Comparison of ENCODE assay signal across 8 mouse cellular contexts in the genomic region with DNA sequence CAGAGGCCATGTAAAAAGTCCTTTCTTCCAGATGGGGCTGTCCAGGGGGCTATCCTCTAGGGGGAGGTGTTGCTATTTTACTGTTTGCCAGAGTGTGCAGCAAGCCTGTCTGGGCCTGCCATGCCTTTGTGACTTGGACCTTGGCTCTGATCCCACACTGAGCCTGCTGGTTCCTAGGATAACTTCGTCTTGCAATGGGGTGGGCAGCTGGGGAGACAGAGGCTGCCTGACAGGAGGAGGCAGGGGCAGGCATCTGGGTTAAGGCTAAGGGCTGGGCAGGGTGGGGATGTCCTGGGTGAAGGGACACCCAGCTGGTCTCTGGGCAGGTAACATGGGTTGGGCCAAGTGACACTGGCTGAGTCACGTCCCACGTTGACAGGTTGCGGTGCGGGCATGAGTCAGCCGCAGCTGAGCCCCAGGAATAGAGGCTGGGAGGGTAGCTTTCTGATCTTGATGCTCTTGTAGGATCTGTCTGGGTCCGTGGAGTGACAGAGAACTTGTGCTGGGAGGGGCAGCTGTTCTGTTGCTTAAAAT. TPM values are rescaled to one million over a fixed set of nuclear protein-coding genes. Genes with fewer than 3 reads are reported as not detected.
DNase-seq lines count a peak whose midpoint lies in the region; ATAC-seq and TF ChIP-seq lines count a peak whose summit lies in the region.
"Had no signal": no experiment of that assay in that cellular context is flagged by ENCODE, and none has a peak within 500 bp of the region (broad histone marks: within the 10 kb centered on the region; RNA-seq: fewer than 3 reads in every experiment).

No protein-coding gene starts in this region.

- DNase-seq in right cerebral cortex, adult 18-20 months: peak; percentile 20
- no peak for DNase-seq in right cerebral cortex, postnatal 25 days
- peak; percentile 81 for DNase-seq in heart, postnatal 0 days (ENCODE audit: low spot score)
- peak; percentile 85 for DNase-seq in kidney, postnatal 10 days
- DNase-seq in midbrain, embryonic 14.5 days: peak; percentile 67
- no peak for DNase-seq in c-Kit-positive CD71-positive TER-119-positive erythroid progenitor cells, embryonic 14.5 days (ENCODE audit: low spot score)

- peak overlapping the region; percentile 44; the same call in 1 of the 2 replicates for H3K27ac ChIP-seq in heart, postnatal 0 days (ENCODE audit: low read depth)
- H3K27ac ChIP-seq in midbrain, embryonic 14.5 days (replicated peaks; ENCODE audit: low read depth, low read length): no peak overlapping the region
- H3K27ac ChIP-seq: macrophage had no signal

- ATAC-seq in common myeloid progenitor, adult 5-6 weeks (replicated peaks; ENCODE audit: low read depth, poor library complexity, severe bottlenecking): peak; percentile 50
- ATAC-seq in heart, postnatal 0 days (ENCODE audit: insufficient read depth, low read depth): peak; percentile 80
- ATAC-seq in midbrain, embryonic 14.5 days (ENCODE audit: low FRiP score, low TSS enrichment): no peak

- TF ChIP-seq CTCF in heart, postnatal 0 days (IDR thresholded peaks at IDR 0.05; ENCODE audit: low read depth): peak; percentile 58

- H3K4me1 ChIP-seq in heart, postnatal 0 days (ENCODE audit: control insufficient read depth, insufficient read depth): peaks cover 16% of the 10 kb centered on the region
- H3K4me1 ChIP-seq in midbrain, embryonic 14.5 days (ENCODE audit: control insufficient read depth, insufficient read depth, low read length): no peaks in the 10 kb centered on the region

- 0 out of 2 replicates have a peak overlapping the region, but pooled peaks have one; percentile 20 for H3K9ac ChIP-seq in heart, postnatal 0 days (replicated peaks; ENCODE audit: low read depth, low read length)
- no peak overlapping the region for H3K9ac ChIP-seq in midbrain, embryonic 14.5 days (replicated peaks; ENCODE audit: low read length)

- no peak overlapping the region for H3K4me3 ChIP-seq in heart, postnatal 0 days (ENCODE audit: low read depth, low read length)
- no peak overlapping the region for H3K4me3 ChIP-seq in midbrain, embryonic 14.5 days (replicated peaks; ENCODE audit: low read depth, low read length)

- WGBS in heart, postnatal 0 days: 26% methylated on average over 7 of the region's 7 CpGs
- WGBS in midbrain, embryonic 14.5 days: 75% methylated on average over 7 of the region's 7 CpGs

- H3K4me2 ChIP-seq in heart, postnatal 0 days (ENCODE audit: low read depth, low read length): no peak overlapping the region
- H3K4me2 ChIP-seq in midbrain, embryonic 14.5 days (ENCODE audit: low read length): no peak overlapping the region

- H3K27me3 ChIP-seq in heart, postnatal 0 days (ENCODE audit: control insufficient read depth, insufficient read depth, low read length): no peaks in the 10 kb centered on the region
- no peaks in the 10 kb centered on the region for H3K27me3 ChIP-seq in midbrain, embryonic 14.5 days (ENCODE audit: control insufficient read depth, insufficient read depth, low read length)

- no peaks in the 10 kb centered on the region for H3K9me3 ChIP-seq in heart, postnatal 0 days (replicated peaks; ENCODE audit: control insufficient read depth, low read length)
- no peaks in the 10 kb centered on the region for H3K9me3 ChIP-seq in midbrain, embryonic 14.5 days (ENCODE audit: control insufficient read depth, low read length)

- no peak for TF ChIP-seq EP300 in heart, postnatal 0 days (IDR thresholded peaks at IDR 0.05; ENCODE audit: low read depth)

- H3K36me3 ChIP-seq in heart, postnatal 0 days (replicated peaks; ENCODE audit: control insufficient read depth, insufficient read depth, low read length): no peaks in the 10 kb centered on the region
- no peaks in the 10 kb centered on the region for H3K36me3 ChIP-seq in midbrain, embryonic 14.5 days (ENCODE audit: control insufficient read depth, insufficient read depth, low read length)

RNA-seq across cellular contexts. Expression of a gene that starts 51.4 kb away (rescaled TPM):
- not detected in 2 replicates for total RNA-seq in common myeloid progenitor, adult 5-6 weeks (2017)
- not detected in 2 replicates for total RNA-seq in heart, postnatal 0 days (2014; rRNA removed; ENCODE audit: low replicate concordance)
- polyA plus RNA-seq in heart, postnatal 0 days (2015; fragmentation: Nextera tagmentation; extraction: Ambion mirVana): 0.15 TPM in 1 of 2 replicates, not detected in the other
- polyA plus RNA-seq in midbrain, embryonic 14.5 days (2014; fragmentation: Nextera tagmentation; extraction: Ambion mirVana): not detected in 2 replicates
- polyA plus RNA-seq: macrophage had no signal

Comparison
In these comparisons a context has a peak if more than half of its experiments do, and no peak if none do; other contexts are left out.
1. DNase-seq: peak in right cerebral cortex, adult 18-20 months (single experiment), heart, postnatal 0 days (single experiment), kidney, postnatal 10 days (single experiment) and midbrain, embryonic 14.5 days (single experiment); none in right cerebral cortex, postnatal 25 days (single experiment) and c-Kit-positive CD71-positive TER-119-positive erythroid progenitor cells, embryonic 14.5 days (single experiment).